Comparison of ENCODE assay signal across 26 mouse cellular contexts in genomic region chr2:91906141-91906540, GRCm38 (mm10). TPM values are rescaled to one million over a fixed set of nuclear protein-coding genes. Genes with fewer than 3 reads are reported as not detected.
DNase-seq lines count a peak whose midpoint lies in the region; ATAC-seq and TF ChIP-seq lines count a peak whose summit lies in the region.
"Had no signal": no experiment of that assay in that cellular context is flagged by ENCODE, and none has a peak within 500 bp of the region (broad histone marks: within the 10 kb centered on the region; RNA-seq: fewer than 3 reads in every experiment).

No protein-coding gene starts in this region.

- TF ChIP-seq CTCF in liver, adult 2 months (IDR thresholded peaks at IDR 0.05; ENCODE audit: low read depth, low read length), result no peak
- no peak for TF ChIP-seq CTCF in liver, postnatal 0 days (IDR thresholded peaks at IDR 0.05; ENCODE audit: low read depth)

- no peak overlapping the region for H3K4me3 ChIP-seq in forebrain, embryonic 12.5 days (replicated peaks)
- no peak overlapping the region for H3K4me3 ChIP-seq in forebrain, embryonic 14.5 days (ENCODE audit: low read depth, low read length)
- H3K4me3 ChIP-seq in liver, adult 2 months (ENCODE audit: insufficient read depth, low read depth, low read length), result no peak overlapping the region
- H3K4me3 ChIP-seq in liver, postnatal 0 days (ENCODE audit: low read depth, low read length), result no peak overlapping the region
- no peak overlapping the region for H3K4me3 ChIP-seq in kidney, embryonic 16.5 days (ENCODE audit: low read length)
- H3K4me3 ChIP-seq: forebrain, embryonic 10.5 days; heart, embryonic 10.5 days; hindbrain, embryonic 15.5 days; intestine, embryonic 15.5 days had no signal

- H3K27ac ChIP-seq in forebrain, embryonic 12.5 days, result 0 out of 2 replicates have a peak overlapping the region, but pooled peaks have one; percentile 54
- H3K27ac ChIP-seq in forebrain, embryonic 14.5 days (ENCODE audit: low read depth, low read length), result no peak overlapping the region
- no peak overlapping the region for H3K27ac ChIP-seq in liver, adult 2 months (replicated peaks; ENCODE audit: insufficient read depth, low read depth, low read length)
- H3K27ac ChIP-seq in liver, postnatal 0 days (ENCODE audit: low read depth), result no peak overlapping the region
- no peak overlapping the region for H3K27ac ChIP-seq in kidney, embryonic 16.5 days (ENCODE audit: low read length)
- H3K27ac ChIP-seq: forebrain, embryonic 10.5 days; heart, embryonic 10.5 days; hindbrain, embryonic 15.5 days; intestine, embryonic 15.5 days; macrophage had no signal

- DNase-seq in forebrain, embryonic 14.5 days (ENCODE audit: low spot score), result no peak
- peak; percentile 86 for DNase-seq in liver, adult 2 months (ENCODE audit: extremely low read depth, low read depth, low spot score)
- DNase-seq in liver, postnatal 0 days, result no peak
- peak; percentile 53 to 69 for DNase-seq in adrenal gland, postnatal 36 days
- DNase-seq in thymus, postnatal 10 days (ENCODE audit: low spot score in 2 of 2), result no peak
- DNase-seq: cerebellum, adult 2 months; cerebellum, postnatal 36 days; embryo, embryonic 11 days; kidney, postnatal 4 days; liver; thymus, postnatal 25 days had no signal

- no peak overlapping the region for H3K9ac ChIP-seq in forebrain, embryonic 12.5 days
- no peak overlapping the region for H3K9ac ChIP-seq in forebrain, embryonic 14.5 days (ENCODE audit: low read length)
- H3K9ac ChIP-seq in liver, adult 2 months (ENCODE audit: low read depth, low read length), result no peak overlapping the region
- no peak overlapping the region for H3K9ac ChIP-seq in liver, postnatal 0 days (replicated peaks)
- H3K9ac ChIP-seq in kidney, embryonic 16.5 days (replicated peaks; ENCODE audit: low read length), result no peak overlapping the region
- H3K9ac ChIP-seq: hindbrain, embryonic 15.5 days; intestine, embryonic 15.5 days had no signal

- peaks cover 9% of the 10 kb centered on the region for H3K4me1 ChIP-seq in forebrain, embryonic 12.5 days
- peaks cover 13% of the 10 kb centered on the region; the same call in 1 of the 2 replicates for H3K4me1 ChIP-seq in forebrain, embryonic 14.5 days (ENCODE audit: control insufficient read depth, insufficient read depth, low read length)
- peaks cover 3% of the 10 kb centered on the region for H3K4me1 ChIP-seq in liver, adult 2 months (ENCODE audit: control insufficient read depth, insufficient read depth, low read length)
- 0 out of 2 replicates have a peak, but pooled peaks cover 2% of the 10 kb centered on the region for H3K4me1 ChIP-seq in liver, postnatal 0 days (ENCODE audit: insufficient read depth)
- no peaks in the 10 kb centered on the region for H3K4me1 ChIP-seq in kidney, embryonic 16.5 days (ENCODE audit: insufficient read depth, low read length)
- H3K4me1 ChIP-seq: heart, embryonic 10.5 days; intestine, embryonic 15.5 days had no signal

- no peak for ATAC-seq in forebrain, embryonic 12.5 days (ENCODE audit: low FRiP score)
- no peak for ATAC-seq in forebrain, embryonic 14.5 days
- ATAC-seq in liver, postnatal 0 days, result no peak
- ATAC-seq in kidney, embryonic 16.5 days (ENCODE audit: low FRiP score, low TSS enrichment), result no peak
- ATAC-seq: intestine, embryonic 15.5 days; lung, postnatal 0 days; midbrain, embryonic 16.5 days had no signal

- 88% methylated on average over 2 of the region's 2 CpGs for WGBS in forebrain, embryonic 12.5 days
- WGBS in forebrain, embryonic 14.5 days, result 91% methylated on average over 2 of the region's 2 CpGs
- 49% methylated on average over 2 of the region's 2 CpGs for WGBS in liver, adult 2 months
- 88% methylated on average over 2 of the region's 2 CpGs for WGBS in liver, postnatal 0 days (ENCODE audit: insufficient replicate concordance)
- WGBS in kidney, embryonic 16.5 days, result 91% methylated on average over 2 of the region's 2 CpGs

- H3K36me3 ChIP-seq in forebrain, embryonic 12.5 days (replicated peaks), result peaks cover 28% of the 10 kb centered on the region
- peaks cover 34% of the 10 kb centered on the region for H3K36me3 ChIP-seq in forebrain, embryonic 14.5 days (ENCODE audit: control insufficient read depth, insufficient read depth, low read length)
- peaks cover 41% of the 10 kb centered on the region for H3K36me3 ChIP-seq in liver, adult 2 months (ENCODE audit: control insufficient read depth, insufficient read depth, low read length)
- H3K36me3 ChIP-seq in liver, postnatal 0 days (replicated peaks; ENCODE audit: insufficient read depth, low read length), result peaks cover 21% of the 10 kb centered on the region
- peaks cover 21% of the 10 kb centered on the region for H3K36me3 ChIP-seq in kidney, embryonic 16.5 days (ENCODE audit: insufficient read depth, low read length)

- TF ChIP-seq POLR2A in liver, adult 2 months (IDR thresholded peaks at IDR 0.05; ENCODE audit: extremely low read depth, insufficient read depth, low read length), result no peak

- no peaks in the 10 kb centered on the region for H3K9me3 ChIP-seq in forebrain, embryonic 12.5 days
- no peaks in the 10 kb centered on the region for H3K9me3 ChIP-seq in forebrain, embryonic 14.5 days (replicated peaks; ENCODE audit: control insufficient read depth, low read length)
- no peaks in the 10 kb centered on the region for H3K9me3 ChIP-seq in liver, postnatal 0 days (ENCODE audit: low read length)
- H3K9me3 ChIP-seq in kidney, embryonic 16.5 days (ENCODE audit: low read length), result no peaks in the 10 kb centered on the region
- H3K9me3 ChIP-seq: forebrain, embryonic 10.5 days; heart, embryonic 10.5 days; hindbrain, embryonic 15.5 days; intestine, embryonic 15.5 days had no signal

- no peak overlapping the region for H3K4me2 ChIP-seq in forebrain, embryonic 12.5 days
- H3K4me2 ChIP-seq in forebrain, embryonic 14.5 days (ENCODE audit: low read length), result no peak overlapping the region
- H3K4me2 ChIP-seq in liver, postnatal 0 days (ENCODE audit: low read depth, low read length), result no peak overlapping the region
- H3K4me2 ChIP-seq in kidney, embryonic 16.5 days (replicated peaks; ENCODE audit: low read depth, low read length), result no peak overlapping the region
- H3K4me2 ChIP-seq: hindbrain, embryonic 15.5 days; intestine, embryonic 15.5 days had no signal

- no peaks in the 10 kb centered on the region for H3K27me3 ChIP-seq in forebrain, embryonic 12.5 days
- no peaks in the 10 kb centered on the region for H3K27me3 ChIP-seq in forebrain, embryonic 14.5 days (replicated peaks; ENCODE audit: control insufficient read depth, insufficient read depth, low read length)
- no peaks in the 10 kb centered on the region for H3K27me3 ChIP-seq in liver, adult 2 months (ENCODE audit: control insufficient read depth, insufficient read depth, low read length)
- no peaks in the 10 kb centered on the region for H3K27me3 ChIP-seq in liver, postnatal 0 days (ENCODE audit: insufficient read depth, low read length)
- H3K27me3 ChIP-seq in kidney, embryonic 16.5 days (ENCODE audit: insufficient read depth, low read length), result no peaks in the 10 kb centered on the region
- H3K27me3 ChIP-seq: hindbrain, embryonic 15.5 days; intestine, embryonic 15.5 days had no signal

- H3K79me2 ChIP-seq in liver, adult 2 months (ENCODE audit: control insufficient read depth, insufficient read depth, low read length), result no peaks in the 10 kb centered on the region

- no peak for TF ChIP-seq EP300 in liver, postnatal 0 days (IDR thresholded peaks at IDR 0.05; ENCODE audit: low read depth)

RNA-seq across cellular contexts. Expression of gene Chrm4, which starts 20.9 kb away (rescaled TPM):
- polyA plus RNA-seq in forebrain, embryonic 12.5 days (2016; fragmentation: Nextera tagmentation; extraction: Ambion mirVana), result 0.31 and 0.72 TPM in 2 replicates
- polyA plus RNA-seq in forebrain, embryonic 14.5 days (2014; fragmentation: Nextera tagmentation; extraction: Ambion mirVana), result 0.83 and 1.2 TPM in 2 replicates
- total RNA-seq in liver, adult 2 months (2014; rRNA removed), result 0.13 TPM in 1 of 2 replicates, not detected in the other
- polyA plus RNA-seq in liver, adult 2 months (2012; rRNA removed), result not detected in 2 replicates
- not detected in 2 replicates for polyA plus RNA-seq in liver, postnatal 0 days (2015; fragmentation: Nextera tagmentation; extraction: Ambion mirVana)
- 1 to 10 TPM; 2.7 to 2.9 TPM for total RNA-seq in adrenal gland, postnatal 36 days (2021)
- 0.11 and 0.19 TPM in 2 replicates for polyA plus RNA-seq in kidney, embryonic 16.5 days (2015; fragmentation: Nextera tagmentation; extraction: Ambion mirVana)
- total RNA-seq: hematopoietic stem cell, adult 5-6 weeks had no signal
- polyA plus RNA-seq: heart, embryonic 16.5 days; kidney, embryonic 14.5 days; macrophage had no signal

RNA-seq across cellular contexts. Expression of gene Mdk, which starts 26.0 kb away (rescaled TPM):
- polyA plus RNA-seq in forebrain, embryonic 12.5 days (2016; fragmentation: Nextera tagmentation; extraction: Ambion mirVana), result 834 and 889 TPM in 2 replicates
- polyA plus RNA-seq in forebrain, embryonic 14.5 days (2014; fragmentation: Nextera tagmentation; extraction: Ambion mirVana), result 349 and 462 TPM in 2 replicates
- total RNA-seq in liver, adult 2 months (2014; rRNA removed), result not detected in 2 replicates
- 0.50 and 0.56 TPM in 2 replicates for polyA plus RNA-seq in liver, adult 2 months (2012; rRNA removed)
- polyA plus RNA-seq in liver, postnatal 0 days (2015; fragmentation: Nextera tagmentation; extraction: Ambion mirVana), result 5.0 and 6.8 TPM in 2 replicates
- 10 to 100 TPM in 1 of 2 experiments, 1 to 10 TPM in 1; 6.7 to 11.6 TPM for total RNA-seq in adrenal gland, postnatal 36 days (2021)
- polyA plus RNA-seq in kidney, embryonic 16.5 days (2015; fragmentation: Nextera tagmentation; extraction: Ambion mirVana), result 1,159 and 1,184 TPM in 2 replicates
- total RNA-seq: hematopoietic stem cell, adult 5-6 weeks had no signal

RNA-seq across cellular contexts. Expression of gene Gm9821, which starts 39.4 kb away (rescaled TPM):
- 0.46 and 0.52 TPM in 2 replicates for polyA plus RNA-seq in forebrain, embryonic 12.5 days (2016; fragmentation: Nextera tagmentation; extraction: Ambion mirVana)
- 0.20 and 0.30 TPM in 2 replicates for polyA plus RNA-seq in forebrain, embryonic 14.5 days (2014; fragmentation: Nextera tagmentation; extraction: Ambion mirVana)
- not detected in 2 replicates for total RNA-seq in liver, adult 2 months (2014; rRNA removed)
- polyA plus RNA-seq in liver, adult 2 months (2012; rRNA removed), result not detected in 2 replicates
- polyA plus RNA-seq in liver, postnatal 0 days (2015; fragmentation: Nextera tagmentation; extraction: Ambion mirVana), result 0.13 and 0.20 TPM in 2 replicates
- total RNA-seq in adrenal gland, postnatal 36 days (2021), result not detected
- 0.27 and 0.71 TPM in 2 replicates for polyA plus RNA-seq in kidney, embryonic 16.5 days (2015; fragmentation: Nextera tagmentation; extraction: Ambion mirVana)
- total RNA-seq: gastrocnemius, postnatal 4 days; left cerebral cortex, postnatal 25 days had no signal
- polyA plus RNA-seq: cerebellum, adult 2 months; midbrain, embryonic 16.5 days; spleen, adult 2 months had no signal

Comparison
In these comparisons a context has a peak if more than half of its experiments do, and no peak if none do; other contexts are left out.
1. DNase-seq: peak in liver, adult 2 months (single experiment) and adrenal gland, postnatal 36 days (2 of 2); none in forebrain, embryonic 14.5 days (single experiment), liver, postnatal 0 days (single experiment) and thymus, postnatal 10 days (0 of 2).
2. RNA of gene Mdk, which starts 26.0 kb away (polyA plus RNA-seq): 1,159 to 1,184 TPM in kidney, embryonic 16.5 days, 834 to 889 TPM in forebrain, embryonic 12.5 days and 349 to 462 TPM in forebrain, embryonic 14.5 days; 5.0 to 6.8 TPM in liver, postnatal 0 days and 0.50 to 0.56 TPM in liver, adult 2 months; every median in the first group is over 10 times any median in the second.